Mouse (Mus musculus): Measurements from ENCODE around the gene Timm8b.
"Not testable (repeated sequence)": the region's sequence is repeated elsewhere in the genome, so short reads cannot be mapped to it uniquely, and the experiment has no call there.

The Timm8b gene

DNA sequence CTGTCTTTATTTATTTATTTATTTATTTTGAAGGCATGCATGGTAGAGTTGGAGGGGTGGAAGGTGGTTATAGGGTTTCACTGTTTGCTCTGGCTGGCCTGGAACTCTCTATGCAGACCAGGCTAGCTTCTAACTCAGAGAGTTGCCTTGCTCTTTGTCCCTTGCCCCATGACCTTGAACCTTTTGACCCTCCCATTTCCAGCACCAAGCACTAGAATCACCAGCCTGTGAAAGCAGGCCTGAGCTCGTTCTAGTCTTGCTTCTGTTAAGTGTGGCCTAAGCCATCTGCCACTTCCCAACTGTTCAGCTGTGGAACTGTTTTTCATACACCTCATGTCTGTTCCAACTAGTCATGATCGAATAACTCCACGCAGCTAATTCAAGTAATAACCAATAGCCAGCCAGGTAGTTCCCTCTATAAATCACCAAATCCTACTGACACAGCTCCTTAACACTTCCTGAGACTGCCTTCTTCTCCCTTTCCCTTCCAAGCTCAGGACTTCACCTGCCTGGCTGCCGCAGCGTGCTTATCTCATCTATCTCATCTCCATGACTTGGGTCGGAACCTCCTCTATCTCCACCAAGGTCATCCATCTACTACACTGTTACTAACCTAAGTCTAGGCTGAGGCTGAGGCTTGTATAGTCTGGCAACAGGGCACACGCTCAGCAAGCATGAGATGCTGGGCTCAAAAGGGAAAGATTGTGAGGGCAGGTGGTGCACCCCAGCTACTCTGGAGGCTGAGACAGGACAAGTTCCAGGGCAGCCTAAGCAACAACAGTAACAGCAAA is 1.5 kb upstream of the Timm8b start:
- DNase-seq, result peak; percentile 87

DNA sequence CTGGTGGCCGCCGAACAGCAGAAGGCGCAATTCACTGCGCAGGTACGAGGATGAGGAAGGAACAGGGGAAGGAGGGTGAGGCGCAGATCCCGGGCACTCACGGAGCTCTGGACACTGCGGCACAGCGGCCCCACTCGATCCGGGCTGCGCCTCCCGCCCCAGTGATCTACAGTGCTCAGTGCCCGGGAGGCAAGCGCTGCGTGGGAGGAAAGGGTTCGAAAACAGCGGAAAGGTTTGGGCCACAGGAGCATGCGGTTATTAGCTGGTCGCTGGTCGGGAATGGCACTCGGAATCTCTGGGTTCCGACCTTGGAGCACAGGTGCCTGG is 251 bp downstream of the Timm8b start:
- DNase-seq, result no peak

DNA sequence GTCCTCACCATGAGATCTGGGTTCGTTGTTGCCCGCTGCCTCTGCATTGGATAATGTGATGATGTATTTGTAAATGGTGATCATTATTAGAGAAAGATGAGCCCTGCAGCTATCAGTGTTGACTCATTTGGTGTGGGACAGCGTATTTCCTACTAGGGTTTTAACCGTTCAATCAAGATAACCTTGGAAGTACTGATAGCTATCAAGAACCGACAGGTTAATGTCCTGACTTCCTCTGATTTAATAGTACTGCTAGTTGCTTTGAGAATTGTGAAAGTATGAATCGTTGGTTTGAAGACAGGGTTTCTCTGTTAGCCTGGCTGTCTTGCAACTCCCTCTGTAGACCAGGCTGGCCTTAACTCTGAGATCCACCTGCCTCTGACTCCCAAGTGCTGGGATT is 628 bp downstream of the Timm8b start:
- DNase-seq, result no peak

- DNase-seq, result peak; percentile 7
Measured at GRCm38 (mm10) chr9:50612115-50612514, 8.4 kb downstream of the Timm8b start.

DNA sequence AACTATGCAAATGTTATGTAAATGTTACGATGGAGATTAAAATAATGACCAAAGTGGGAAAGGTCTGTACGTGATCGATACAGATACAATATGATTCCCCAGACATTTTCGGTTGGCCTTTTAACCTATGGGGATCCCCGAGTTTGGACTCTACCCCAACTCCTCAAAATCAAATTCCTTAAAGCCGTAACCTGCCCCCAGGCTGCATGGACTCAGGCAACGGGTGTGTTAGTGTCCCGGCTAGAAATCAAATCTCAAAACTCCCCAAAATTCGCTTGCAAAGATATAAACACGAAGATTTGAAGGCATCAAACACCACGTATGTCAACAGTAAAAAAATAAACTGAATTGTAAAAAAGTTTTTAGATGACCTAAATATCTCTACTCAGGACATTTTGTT is 12.5 kb downstream of the Timm8b start:
- peak; percentile 73 for DNase-seq

DNA sequence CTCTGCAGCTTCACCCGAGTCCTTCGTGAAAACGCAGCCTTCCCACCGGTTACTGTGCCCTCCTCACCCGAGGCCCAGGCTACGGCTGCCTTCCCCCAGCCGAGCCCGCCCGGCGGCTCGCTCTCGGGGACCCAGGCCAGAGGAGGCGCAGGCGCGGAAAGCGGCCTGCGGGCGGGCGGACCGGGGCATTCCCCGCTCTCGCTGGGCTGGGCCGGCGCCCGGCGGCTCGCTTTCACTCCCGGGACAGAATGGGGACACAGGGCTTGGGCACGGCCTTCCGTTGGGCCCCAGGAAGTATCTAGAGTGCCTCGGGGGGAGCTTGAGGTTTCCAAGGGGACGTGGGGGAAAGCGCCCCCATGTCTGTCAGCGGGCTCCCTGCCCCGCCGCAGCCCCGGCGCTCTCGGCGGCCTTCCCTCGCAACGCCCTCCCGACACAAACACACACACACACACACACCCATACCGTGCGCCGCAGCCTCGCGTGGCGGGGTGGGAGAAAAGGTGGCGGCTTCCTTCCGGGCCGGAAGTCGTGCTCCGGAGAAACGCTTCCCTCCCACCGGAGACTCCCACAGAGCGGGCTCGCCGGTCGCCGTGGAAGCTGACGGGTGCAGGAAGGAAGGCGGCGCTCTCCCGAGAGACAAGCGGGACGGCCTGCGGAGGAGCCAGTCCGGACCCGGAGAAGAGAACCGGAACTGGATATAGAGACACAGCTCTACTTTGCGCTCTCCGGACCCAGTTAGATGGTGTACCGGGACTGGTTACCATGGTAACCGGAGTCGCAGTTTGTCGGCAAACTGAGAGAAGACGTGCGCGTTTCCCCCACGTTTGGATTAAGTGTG is 13.3 kb downstream of the Timm8b start, which contains the start of the genes Pih1d2 and Nkapd1:
Pih1d2 (plus strand) TSS at position 556 of the 838 bp plus-strand sequence.
Nkapd1 (minus strand) TSS at position 699 of the 838 bp plus-strand sequence.
- peak; percentile 99 for DNase-seq

DNA sequence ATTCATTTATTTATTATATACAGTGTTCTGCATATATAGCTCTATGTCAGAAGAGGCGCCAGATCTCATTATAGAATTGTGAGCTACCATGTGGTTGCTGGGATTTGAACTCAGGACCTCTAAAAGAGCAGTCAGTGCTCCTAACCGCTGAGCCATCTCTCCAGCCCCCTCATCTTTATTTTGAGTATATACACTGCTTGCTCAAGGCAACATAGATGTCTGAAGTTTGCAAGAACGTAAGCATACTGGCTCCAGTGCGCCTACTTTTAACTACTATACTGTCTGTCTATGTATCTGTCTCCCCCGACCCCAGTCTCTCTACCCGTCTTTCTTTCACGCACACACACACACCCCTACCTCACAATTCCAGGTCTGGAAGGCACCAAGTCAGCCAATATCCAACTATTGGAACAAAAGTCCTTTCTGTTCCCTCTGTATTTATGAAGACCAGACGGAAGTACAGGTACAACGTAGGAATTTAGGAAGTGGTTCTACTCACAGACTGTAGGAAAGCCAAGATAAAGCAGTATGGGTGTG is 14.2 kb downstream of the Timm8b start:
- peak; percentile 83 for DNase-seq

GRCm38 (mm10) chr9:50630903-50631302 is 27.2 kb downstream of the Timm8b start:
- not testable (repeated sequence) for DNase-seq

- DNase-seq, result peak; percentile 70
Measured at GRCm38 (mm10) chr9:50632016-50632688, 28.4 kb downstream of the Timm8b start.

GRCm38 (mm10) chr9:50633059-50633458 is 29.3 kb downstream of the Timm8b start:
- peak; percentile 18 for DNase-seq

GRCm38 (mm10) chr9:50634270-50634669 is 30.6 kb downstream of the Timm8b start:
- DNase-seq, result peak; percentile 74

DNA sequence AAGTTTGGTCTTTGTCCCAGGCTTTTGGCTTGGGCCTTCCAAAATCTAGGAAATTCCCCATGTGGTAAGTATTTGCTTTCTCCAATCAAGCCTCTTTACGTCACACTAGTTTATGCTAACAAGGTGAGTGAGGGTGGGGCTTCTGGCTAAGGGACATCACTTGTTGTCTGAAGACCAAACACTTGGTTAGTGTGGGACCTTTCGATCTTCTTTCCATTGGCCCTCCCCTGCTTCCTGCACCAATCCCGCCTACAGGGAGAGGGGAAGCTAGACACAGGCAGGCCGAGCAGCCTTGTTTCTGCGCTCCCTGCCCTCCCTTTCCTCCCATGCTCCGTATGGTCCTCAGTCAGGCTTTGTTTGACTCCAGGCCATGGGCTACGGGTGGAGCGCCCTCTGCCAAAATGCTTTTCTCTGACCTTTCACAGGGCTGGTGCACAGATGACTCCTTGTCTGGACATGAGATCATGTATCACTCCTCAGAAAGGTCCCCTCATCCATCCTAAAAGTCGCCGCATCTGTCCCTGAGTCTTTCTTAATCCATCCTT is 43.2 kb downstream of the Timm8b start:
- DNase-seq, result peak; percentile 74

- DNase-seq, result peak; percentile 42
Measured at GRCm38 (mm10) chr9:50650503-50650902, 46.8 kb downstream of the Timm8b start.
